Mouse (Mus musculus) heart, embryonic 13.5 days (tissue): ENCODE results near the gene Fcrlb. TPM values are rescaled to one million over a fixed set of nuclear protein-coding genes. Genes with fewer than 3 reads are reported as not detected.
A peak's percentile ranks its signal among the peaks of the same experiment; 100 is the strongest.
"Not testable (repeated sequence)": the region's sequence is repeated elsewhere in the genome, so short reads cannot be mapped to it uniquely, and the experiment has no call there.

Experiments used
- ATAC-seq: fragments of 200-750 bp; cut with Nextera tagmentation; 2 replicates; pipeline ENCODE4 v1.8.0; 2017; ENCODE audit warnings: moderate TSS enrichment; ENCODE audit not compliant: insufficient number of reproducible peaks, low FRiP score, low TSS enrichment; ENCODE audit errors: extremely low read depth
- H3K27ac ChIP-seq: fragments of 300-500 bp; sonication (generic); replicated peaks from 2 replicates; pipeline ENCODE4 v1.5.1; 2015; ENCODE audit warnings: moderate library complexity, mild to moderate bottlenecking, inconsistent platforms
- H3K27me3 ChIP-seq: fragments of 300-500 bp; sonication (generic); replicated peaks from 2 replicates; pipeline ENCODE4 v1.6.1; 2015; ENCODE audit warnings: mild to moderate bottlenecking, inconsistent platforms
- H3K36me3 ChIP-seq: fragments of 300-500 bp; sonication (generic); 2 replicates; pipeline ENCODE4 v1.6.1; 2015; ENCODE audit warnings: mild to moderate bottlenecking, inconsistent platforms
- H3K4me1 ChIP-seq: fragments of 300-500 bp; sonication (generic); 2 replicates; pipeline ENCODE4 v1.6.1; 2015; ENCODE audit warnings: inconsistent platforms
- H3K4me2 ChIP-seq: fragments of 300-500 bp; sonication (generic); 2 replicates; pipeline ENCODE4 v1.6.1; 2015; ENCODE audit warnings: inconsistent platforms, mild to moderate bottlenecking, moderate library complexity
- H3K4me3 ChIP-seq: fragments of 300-500 bp; sonication (generic); 2 replicates; pipeline ENCODE4 v1.5.1; 2015; ENCODE audit warnings: moderate library complexity, mild to moderate bottlenecking, inconsistent platforms
- H3K9ac ChIP-seq: fragments of 300-500 bp; sonication (generic); 2 replicates; pipeline ENCODE4 v1.6.1; 2015; ENCODE audit warnings: inconsistent platforms, mild to moderate bottlenecking, moderate library complexity
- H3K9me3 ChIP-seq: fragments of 300-500 bp; sonication (generic); 2 replicates; pipeline ENCODE4 v1.6.1; 2016; ENCODE audit warnings: inconsistent platforms
- WGBS: fragments of 180-500 bp; shearing (Covaris S2); methylation state at CpG from one replicate; pipeline ENCODE4 v1.1.7; 2015; ENCODE audit warnings: mixed read lengths; 5-methylcytosine and 5-hydroxymethylcytosine counted together
- polyA plus RNA-seq: library from polyadenylated mRNA; unstranded; fragments of >200 nt; fragmentation: Nextera tagmentation; extraction: Ambion mirVana; gene quantifications from 2 replicates; pipeline ENCODE4 v1.2.1, GENCODE M21; 2015

Gene Fcrlb
- polyA plus RNA-seq: 0.11 TPM in 1 of 2 replicates, not detected in the other

- no peak within 1 kb of the TSS for H3K27ac ChIP-seq
- H3K4me1 ChIP-seq: peaks cover 23% of the 10 kb centered on the region
- no peak within 1 kb of the TSS for H3K9ac ChIP-seq
- no peaks in the 10 kb centered on the region for H3K36me3 ChIP-seq
- no peak within 1 kb of the TSS for H3K4me3 ChIP-seq
- no peak within 1 kb of the TSS for H3K4me2 ChIP-seq
- peaks cover 3% of the 10 kb centered on the region; the same call in 1 of the 2 replicates for H3K9me3 ChIP-seq
- peaks cover 57% of the 10 kb centered on the region for H3K27me3 ChIP-seq
- WGBS: 65% methylated on average over 5 of the region's 5 CpGs
- no peak for ATAC-seq
Measured at GRCm38 (mm10) chr1:170912891-170913615, at the start of gene Fcrlb. TSS of gene Fcrlb (minus strand) at chr1:170912941.

- WGBS: 19% methylated on average over 2 of the region's 2 CpGs
- Histone ChIP-seq H3K9me3 (no peaks in the 10 kb centered on the region), H3K9ac (no peak overlapping the region; the same call in 1 of the 2 replicates), H3K27me3 (no peaks in the 10 kb centered on the region), H3K4me1 (peaks cover 31% of the 10 kb centered on the region), H3K36me3 (no peaks in the 10 kb centered on the region), H3K4me2 (no peak overlapping the region), H3K27ac (peak overlapping the region; percentile 80), H3K4me3 (no peak overlapping the region)
- no peak for ATAC-seq
Measured at GRCm38 (mm10) chr1:170962301-170962700, 49.6 kb upstream of the Fcrlb start.

GRCm38 (mm10) chr1:170961101-170961500, 48.4 kb upstream of the Fcrlb start:
- no peaks in the 10 kb centered on the region for H3K27me3 ChIP-seq
- 73% methylated on average over 6 of the region's 6 CpGs for WGBS
- no peak for ATAC-seq

GRCm38 (mm10) chr1:170959791-170960190, 47.0 kb upstream of the Fcrlb start:
- ATAC-seq: no peak
- Histone ChIP-seq H3K9me3 (no peaks in the 10 kb centered on the region), H3K27ac (peak overlapping the region; percentile 58; the same call in 1 of the 2 replicates), H3K27me3 (no peaks in the 10 kb centered on the region), H3K4me3 (no peak overlapping the region), H3K4me1 (peaks cover 31% of the 10 kb centered on the region), H3K9ac (no peak overlapping the region), H3K36me3 (no peaks in the 10 kb centered on the region), H3K4me2 (no peak overlapping the region)
- WGBS: 39% methylated on average over 2 of the region's 2 CpGs

More at GRCm38 (mm10) chr1:170961101-170961500, 48.4 kb upstream of the Fcrlb start:
- Histone ChIP-seq H3K4me2 (no peak overlapping the region), H3K4me1 (peaks cover 31% of the 10 kb centered on the region), H3K9ac (no peak overlapping the region), H3K4me3 (no peak overlapping the region), H3K27ac (no peak overlapping the region), H3K9me3 (no peaks in the 10 kb centered on the region), H3K36me3 (no peaks in the 10 kb centered on the region)

GRCm38 (mm10) chr1:170958225-170958624, 45.5 kb upstream of the Fcrlb start:
- no peak overlapping the region for H3K4me2 ChIP-seq
- H3K9ac ChIP-seq: no peak overlapping the region
- peak overlapping the region; percentile 20; the same call in 1 of the 2 replicates for H3K27ac ChIP-seq
- no peak overlapping the region for H3K4me3 ChIP-seq
- H3K9me3 ChIP-seq: no peaks in the 10 kb centered on the region
- WGBS: 44% methylated on average over 3 of the region's 3 CpGs
- H3K4me1 ChIP-seq: peaks cover 27% of the 10 kb centered on the region
- no peaks in the 10 kb centered on the region for H3K36me3 ChIP-seq
- no peaks in the 10 kb centered on the region for H3K27me3 ChIP-seq
- ATAC-seq: no peak

- Histone ChIP-seq H3K27me3 (no peaks in the 10 kb centered on the region), H3K36me3 (no peaks in the 10 kb centered on the region), H3K4me2 (no peak overlapping the region), H3K9me3 (no peaks in the 10 kb centered on the region), H3K4me3 (no peak overlapping the region), H3K9ac (no peak overlapping the region), H3K27ac (no peak overlapping the region), H3K4me1 (no peaks in the 10 kb centered on the region)
- WGBS: 87% methylated on average over 2 of the region's 2 CpGs
- no peak for ATAC-seq
Measured at GRCm38 (mm10) chr1:170953192-170953591, 40.5 kb upstream of the Fcrlb start.

- no peak overlapping the region for H3K4me3 ChIP-seq
- H3K27ac ChIP-seq: no peak overlapping the region
- H3K36me3 ChIP-seq: no peaks in the 10 kb centered on the region
- 40% methylated on average over 3 of the region's 3 CpGs for WGBS
- no peak overlapping the region for H3K9ac ChIP-seq
- H3K9me3 ChIP-seq: 0 out of 2 replicates have a peak, but pooled peaks cover 4% of the 10 kb centered on the region
- no peak overlapping the region for H3K4me2 ChIP-seq
- H3K27me3 ChIP-seq: no peaks in the 10 kb centered on the region
- no peaks in the 10 kb centered on the region for H3K4me1 ChIP-seq
- ATAC-seq: no peak
Measured at GRCm38 (mm10) chr1:170950772-170951171, 38.0 kb upstream of the Fcrlb start.

- not testable (repeated sequence) for H3K4me3 ChIP-seq, H3K9ac ChIP-seq, H3K36me3 ChIP-seq, H3K4me2 ChIP-seq, ATAC-seq, H3K4me1 ChIP-seq, H3K27ac ChIP-seq, H3K27me3 ChIP-seq
- peaks cover 15% of the 10 kb centered on the region; the same call in 1 of the 2 replicates for H3K9me3 ChIP-seq
- WGBS: 65% methylated on average over 5 of the region's 9 CpGs
Measured at GRCm38 (mm10) chr1:170944908-170945307, 32.2 kb upstream of the Fcrlb start.

- not testable (repeated sequence) for H3K36me3 ChIP-seq, H3K4me1 ChIP-seq, ATAC-seq, H3K9ac ChIP-seq, H3K27me3 ChIP-seq, H3K27ac ChIP-seq, H3K4me2 ChIP-seq, H3K4me3 ChIP-seq
- 89% methylated on average over 9 of the region's 9 CpGs for WGBS
- H3K9me3 ChIP-seq: peaks cover 15% of the 10 kb centered on the region; the same call in 1 of the 2 replicates
Measured at GRCm38 (mm10) chr1:170944151-170944550, 31.4 kb upstream of the Fcrlb start.

- 81% methylated on average over 12 of the region's 12 CpGs for WGBS
- Histone ChIP-seq H3K4me3 (no peak overlapping the region), H3K9ac (no peak overlapping the region), H3K27me3 (no peaks in the 10 kb centered on the region), H3K36me3 (no peaks in the 10 kb centered on the region), H3K4me1 (no peaks in the 10 kb centered on the region), H3K27ac (no peak overlapping the region), H3K4me2 (no peak overlapping the region), H3K9me3 (peaks cover 15% of the 10 kb centered on the region; the same call in 1 of the 2 replicates)
- ATAC-seq: no peak
Measured at GRCm38 (mm10) chr1:170939255-170939654, 26.5 kb upstream of the Fcrlb start.

- 64% methylated on average over 2 of the region's 2 CpGs for WGBS
- H3K36me3 ChIP-seq: no peaks in the 10 kb centered on the region
- H3K4me2 ChIP-seq: no peak overlapping the region
Measured at GRCm38 (mm10) chr1:170934383-170934782, 21.6 kb upstream of the Fcrlb start.

GRCm38 (mm10) chr1:170933940-170934339, 21.2 kb upstream of the Fcrlb start:
- ATAC-seq: no peak
- H3K9me3 ChIP-seq: 0 out of 2 replicates have a peak, but pooled peaks cover 5% of the 10 kb centered on the region
- 78% methylated on average over 1 of the region's 1 CpGs for whole genome bisulfite sequencing
- H3K27me3 ChIP-seq: no peaks in the 10 kb centered on the region
- H3K9ac ChIP-seq: no peak overlapping the region
- H3K4me3 ChIP-seq: no peak overlapping the region
- H3K36me3 ChIP-seq: no peaks in the 10 kb centered on the region
- H3K4me2 ChIP-seq: no peak overlapping the region
- no peak overlapping the region for H3K27ac ChIP-seq
- H3K4me1 ChIP-seq: no peaks in the 10 kb centered on the region

More at GRCm38 (mm10) chr1:170934383-170934782, 21.6 kb upstream of the Fcrlb start:
- Histone ChIP-seq H3K9ac (no peak overlapping the region), H3K4me1 (no peaks in the 10 kb centered on the region), H3K4me3 (no peak overlapping the region), H3K27ac (no peak overlapping the region), H3K9me3 (0 out of 2 replicates have a peak, but pooled peaks cover 5% of the 10 kb centered on the region), H3K27me3 (no peaks in the 10 kb centered on the region)
- no peak for ATAC-seq
